Mouse (Mus musculus): ENCODE data around the gene Slc35e3.
"Not testable (repeated sequence)": the region's sequence is repeated elsewhere in the genome, so short reads cannot be mapped to it uniquely, and the experiment has no call there.

Gene Slc35e3

GRCm38 (mm10) chr10:117731244-117732101, 14.7 kb downstream of the Slc35e3 start:
- DNase-seq, result peak; percentile 79

GRCm38 (mm10) chr10:117730637-117731203, 15.4 kb downstream of the Slc35e3 start:
- no peak for DNase-seq

- no peak for DNase-seq
These were observed 16.0 kb downstream of the Slc35e3 start for GRCm38 (mm10) chr10:117730140-117730539.

- no peak for DNase-seq
These were observed 16.9 kb downstream of the Slc35e3 start for GRCm38 (mm10) chr10:117729139-117729814.

GRCm38 (mm10) chr10:117728574-117728973, 17.6 kb downstream of the Slc35e3 start:
- no peak for DNase-seq

- DNase-seq, result no peak
These were observed 18.6 kb downstream of the Slc35e3 start for GRCm38 (mm10) chr10:117727518-117728110.

GRCm38 (mm10) chr10:117726888-117727385, 19.2 kb downstream of the Slc35e3 start:
- no peak for DNase-seq

GRCm38 (mm10) chr10:117726350-117726749, 19.8 kb downstream of the Slc35e3 start:
- no peak for DNase-seq

- DNase-seq, result no peak
These were observed 20.5 kb downstream of the Slc35e3 start for GRCm38 (mm10) chr10:117725671-117726070.

GRCm38 (mm10) chr10:117724804-117725361, 21.3 kb downstream of the Slc35e3 start:
- no peak for DNase-seq

- no peak for DNase-seq
These were observed 21.9 kb downstream of the Slc35e3 start for GRCm38 (mm10) chr10:117724136-117724718.

GRCm38 (mm10) chr10:117718161-117719119, 27.7 kb downstream of the Slc35e3 start:
- peak; percentile 80 for DNase-seq

- peak; percentile 78 for DNase-seq
These were observed 28.6 kb downstream of the Slc35e3 start for GRCm38 (mm10) chr10:117717583-117717982.

GRCm38 (mm10) chr10:117716686-117717085, 29.5 kb downstream of the Slc35e3 start:
- no peak for DNase-seq

GRCm38 (mm10) chr10:117715654-117716053, 30.5 kb downstream of the Slc35e3 start:
- DNase-seq, result not testable (repeated sequence)

- no peak for DNase-seq
These were observed 31.2 kb downstream of the Slc35e3 start for GRCm38 (mm10) chr10:117714928-117715500.

- DNase-seq, result no peak
These were observed 32.1 kb downstream of the Slc35e3 start for GRCm38 (mm10) chr10:117714048-117714545.

GRCm38 (mm10) chr10:117713466-117713865, 32.7 kb downstream of the Slc35e3 start:
- DNase-seq, result no peak

- DNase-seq, result no peak
These were observed 33.3 kb downstream of the Slc35e3 start for GRCm38 (mm10) chr10:117712871-117713270.

- no peak for DNase-seq
These were observed 33.9 kb downstream of the Slc35e3 start for GRCm38 (mm10) chr10:117712191-117712754.

Measured in kidney, postnatal 14 days (tissue).